ENCODE assay signal across 22 mouse cellular contexts in the genomic region with DNA sequence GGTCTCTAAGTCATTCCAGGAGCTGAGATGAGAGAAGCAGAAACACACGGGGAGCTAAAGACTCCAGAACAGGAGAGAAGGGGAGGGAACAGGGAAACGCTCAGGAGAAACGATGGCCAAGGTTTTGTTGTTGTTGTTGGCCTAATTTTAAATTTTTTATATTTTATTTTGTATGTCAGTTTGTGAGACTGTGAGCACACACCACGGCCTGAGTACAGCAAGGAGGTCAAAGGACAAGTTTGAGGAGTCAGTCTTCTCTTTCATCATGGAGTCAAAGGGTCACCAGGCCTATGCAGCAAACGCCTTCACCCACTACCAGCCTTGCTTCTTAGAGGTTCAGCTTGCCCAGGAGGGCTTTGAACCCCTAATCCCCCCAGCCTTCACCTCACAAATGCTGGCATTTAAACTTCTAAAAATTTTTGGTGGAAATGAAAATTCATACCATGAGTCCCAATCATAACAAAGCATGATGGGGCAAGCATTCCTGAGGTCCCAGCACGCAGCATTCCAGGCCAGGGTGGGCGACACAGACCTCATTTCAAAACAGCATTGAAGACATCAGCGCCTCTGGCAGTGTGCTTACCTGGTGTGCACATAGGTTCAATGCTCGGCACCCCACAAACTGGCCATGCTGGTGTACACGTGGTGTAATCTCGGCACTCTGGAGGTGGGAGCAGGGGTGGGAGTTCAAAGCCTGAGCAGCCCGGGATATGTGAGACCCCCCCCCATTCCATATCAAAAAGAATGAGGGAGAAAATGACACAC. TPM values are rescaled to one million over a fixed set of nuclear protein-coding genes. Genes with fewer than 3 reads are reported as not detected.
A peak's percentile ranks its signal among the peaks of the same experiment; 100 is the strongest.
DNase-seq lines count a peak whose midpoint lies in the region; ATAC-seq lines count a peak whose summit lies in the region.
"Had no signal": no experiment of that assay in that cellular context is flagged by ENCODE, and none has a peak within 500 bp of the region (broad histone marks: within the 10 kb centered on the region; RNA-seq: fewer than 3 reads in every experiment).

No protein-coding gene starts in this region.

- 0 out of 2 replicates have a peak overlapping the region, but pooled peaks have one; percentile 19 for H3K27ac ChIP-seq in hindbrain, embryonic 10.5 days
- no peak overlapping the region for H3K27ac ChIP-seq in hindbrain, embryonic 13.5 days
- H3K27ac ChIP-seq in brown adipose tissue, adult 24 weeks (replicated peaks; ENCODE audit: low read depth, low read length) = peak overlapping the region; percentile 46; the same call in 1 of the 2 replicates
- peak overlapping the region; percentile 67 for H3K27ac ChIP-seq in limb, embryonic 15.5 days
- H3K27ac ChIP-seq: forebrain, embryonic 10.5 days; hindbrain, embryonic 14.5 days; intestine, embryonic 15.5 days had no signal

- 78% methylated on average over 12 of the region's 12 CpGs for WGBS in hindbrain, embryonic 10.5 days
- 83% methylated on average over 12 of the region's 12 CpGs for WGBS in hindbrain, embryonic 13.5 days
- WGBS in limb, embryonic 15.5 days = 63% methylated on average over 12 of the region's 12 CpGs

- no peaks in the 10 kb centered on the region for H3K27me3 ChIP-seq in hindbrain, embryonic 10.5 days (ENCODE audit: insufficient read depth, poor library complexity, severe bottlenecking)
- H3K27me3 ChIP-seq in hindbrain, embryonic 13.5 days = no peaks in the 10 kb centered on the region
- no peaks in the 10 kb centered on the region for H3K27me3 ChIP-seq in limb, embryonic 15.5 days
- H3K27me3 ChIP-seq: embryonic facial prominence, embryonic 15.5 days; heart, embryonic 12.5 days; intestine, embryonic 15.5 days had no signal

- intact Hi-C loops in left cerebral cortex, postnatal 25 days (cut with DNase I) = no loop called here

- DNase-seq in adrenal gland, postnatal 10 days = peak; percentile 9
- DNase-seq in adrenal gland, postnatal 36 days = no peak
- DNase-seq in hindbrain, embryonic 10.5 days (ENCODE audit: low spot score) = no peak
- DNase-seq in left cerebral cortex, postnatal 25 days (ENCODE audit: low spot score in 2 of 2) = no peak
- DNase-seq: adrenal gland, postnatal 25 days; B cell, adult 2 months; cerebellum, adult 11 months; cerebellum, adult 9-10 months; heart, adult 2 months; heart, postnatal 4 days had no signal

- no peak overlapping the region for H3K4me3 ChIP-seq in hindbrain, embryonic 10.5 days
- H3K4me3 ChIP-seq in hindbrain, embryonic 13.5 days = no peak overlapping the region
- no peak overlapping the region for H3K4me3 ChIP-seq in brown adipose tissue, adult 24 weeks (ENCODE audit: insufficient read depth, low read depth, low read length)
- no peak overlapping the region for H3K4me3 ChIP-seq in limb, embryonic 15.5 days
- H3K4me3 ChIP-seq: embryonic facial prominence, embryonic 15.5 days; erythroblast, embryonic 14.5 days; forebrain, embryonic 10.5 days; heart, adult 2 months; heart, embryonic 12.5 days; intestine, embryonic 15.5 days had no signal

- H3K36me3 ChIP-seq in hindbrain, embryonic 10.5 days = no peaks in the 10 kb centered on the region
- no peaks in the 10 kb centered on the region for H3K36me3 ChIP-seq in hindbrain, embryonic 13.5 days
- no peaks in the 10 kb centered on the region for H3K36me3 ChIP-seq in limb, embryonic 15.5 days
- H3K36me3 ChIP-seq: embryonic facial prominence, embryonic 15.5 days; forebrain, embryonic 10.5 days; G1E; heart, embryonic 12.5 days; intestine, embryonic 15.5 days had no signal

- peaks cover 70% of the 10 kb centered on the region for H3K4me1 ChIP-seq in hindbrain, embryonic 10.5 days (replicated peaks)
- H3K4me1 ChIP-seq in hindbrain, embryonic 13.5 days (replicated peaks) = peaks cover 45% of the 10 kb centered on the region
- peaks cover 24% of the 10 kb centered on the region for H3K4me1 ChIP-seq in brown adipose tissue, adult 24 weeks (ENCODE audit: control insufficient read depth, insufficient read depth, insufficient read length, low read length)
- H3K4me1 ChIP-seq in limb, embryonic 15.5 days = peaks cover 93% of the 10 kb centered on the region

- no peak overlapping the region for H3K9ac ChIP-seq in hindbrain, embryonic 13.5 days
- no peak overlapping the region for H3K9ac ChIP-seq in limb, embryonic 15.5 days
- H3K9ac ChIP-seq: embryonic facial prominence, embryonic 15.5 days; hindbrain, embryonic 14.5 days; intestine, embryonic 15.5 days had no signal

- no peaks in the 10 kb centered on the region for H3K9me3 ChIP-seq in hindbrain, embryonic 10.5 days
- H3K9me3 ChIP-seq in hindbrain, embryonic 13.5 days = no peaks in the 10 kb centered on the region
- no peaks in the 10 kb centered on the region for H3K9me3 ChIP-seq in limb, embryonic 15.5 days
- H3K9me3 ChIP-seq: embryonic facial prominence, embryonic 15.5 days; forebrain, embryonic 10.5 days; G1E; heart, embryonic 12.5 days; intestine, embryonic 15.5 days had no signal

- no peak for ATAC-seq in hindbrain, embryonic 13.5 days (ENCODE audit: low FRiP score)
- no peak for ATAC-seq in limb, embryonic 15.5 days (ENCODE audit: insufficient number of reproducible peaks, low FRiP score, low TSS enrichment, low read depth)
- ATAC-seq: CD4-positive, CD25-positive, alpha-beta regulatory T cell, adult 4 months; forebrain, embryonic 14.5 days; intestine, embryonic 15.5 days had no signal

- H3K4me2 ChIP-seq in hindbrain, embryonic 13.5 days = no peak overlapping the region
- no peak overlapping the region for H3K4me2 ChIP-seq in limb, embryonic 15.5 days
- H3K4me2 ChIP-seq: embryonic facial prominence, embryonic 15.5 days; heart, embryonic 12.5 days; hindbrain, embryonic 14.5 days; intestine, embryonic 15.5 days had no signal

RNA-seq across cellular contexts. Expression of a gene that starts 53.1 kb away (rescaled TPM):
- total RNA-seq in adrenal gland, postnatal 10 days (2021) = 10 to 100 TPM in 1 of 2 experiments, 1 to 10 TPM in 1; 7.0 to 11.2 TPM
- 1 to 10 TPM; 7.7 to 7.9 TPM for total RNA-seq in adrenal gland, postnatal 36 days (2021)
- polyA plus RNA-seq in hindbrain, embryonic 10.5 days (2016; fragmentation: Nextera tagmentation; extraction: Ambion mirVana) = 4.4 and 6.0 TPM in 2 replicates
- polyA plus RNA-seq in hindbrain, embryonic 13.5 days (2015; fragmentation: Nextera tagmentation; extraction: Ambion mirVana) = 7.1 and 8.0 TPM in 2 replicates
- 1.3 and 1.8 TPM in 2 replicates for polyA plus RNA-seq in brown adipose tissue, adult 24 weeks (2012; ENCODE audit: insufficient read depth, insufficient read length, missing spikeins)
- polyA plus RNA-seq in limb, embryonic 15.5 days (2015; fragmentation: Nextera tagmentation; extraction: Ambion mirVana) = 5.0 and 6.2 TPM in 2 replicates
- total RNA-seq in left cerebral cortex, postnatal 25 days (2021) = 1 to 10 TPM; 8.6 to 9.7 TPM

RNA-seq across cellular contexts. Expression of a gene that starts 53.3 kb away (rescaled TPM):
- 10 to 100 TPM; 91.2 to 93.1 TPM for total RNA-seq in adrenal gland, postnatal 10 days (2021)
- 100 to 1,000 TPM; 106 to 114 TPM for total RNA-seq in adrenal gland, postnatal 36 days (2021)
- 138 and 144 TPM in 2 replicates for polyA plus RNA-seq in hindbrain, embryonic 10.5 days (2016; fragmentation: Nextera tagmentation; extraction: Ambion mirVana)
- 123 and 132 TPM in 2 replicates for polyA plus RNA-seq in hindbrain, embryonic 13.5 days (2015; fragmentation: Nextera tagmentation; extraction: Ambion mirVana)
- 115 and 123 TPM in 2 replicates for polyA plus RNA-seq in brown adipose tissue, adult 24 weeks (2012; ENCODE audit: insufficient read depth, insufficient read length, missing spikeins)
- 170 and 176 TPM in 2 replicates for polyA plus RNA-seq in limb, embryonic 15.5 days (2015; fragmentation: Nextera tagmentation; extraction: Ambion mirVana)
- 10 to 100 TPM; 60.9 to 69.4 TPM for total RNA-seq in left cerebral cortex, postnatal 25 days (2021)
